Mouse (Mus musculus) spleen, adult 2 months (tissue): Measurements from ENCODE around the gene Hoxa13. TPM values are rescaled to one million over a fixed set of nuclear protein-coding genes. Genes with fewer than 3 reads are reported as not detected.
A peak's percentile ranks its signal among the peaks of the same experiment; 100 is the strongest.

Source experiments
- DNase-seq, 2 experiments: peaks; one replicate each; pipeline versions ENCODE4 v3.0.0 to v3.0.0-alpha.2; 2012 to 2021; ENCODE audit warnings: low spot score in 2 of 2, low read depth in 1 of 2
- H3K27ac ChIP-seq: fragments of 200-500 bp; 2 replicates; pipeline ENCODE4 v1.5.1; 2012; ENCODE audit warnings: low read length, inconsistent platforms; ENCODE audit not compliant: insufficient read depth
- H3K27me3 ChIP-seq: fragments of 200-500 bp; 2 replicates; pipeline ENCODE4 v1.6.1; 2012; ENCODE audit warnings: mild to moderate bottlenecking, moderate library complexity, low read length, inconsistent platforms; ENCODE audit not compliant: control insufficient read depth, insufficient read depth
- H3K36me3 ChIP-seq: fragments of 200-500 bp; 2 replicates; pipeline ENCODE4 v1.6.1; 2012; ENCODE audit warnings: mild to moderate bottlenecking, low read length, inconsistent platforms; ENCODE audit not compliant: control insufficient read depth, insufficient read depth
- H3K4me1 ChIP-seq: fragments of 200-500 bp; 2 replicates; pipeline ENCODE4 v1.6.1; 2011; ENCODE audit warnings: inconsistent platforms; ENCODE audit not compliant: control insufficient read depth, insufficient read depth, insufficient read length
- H3K4me3 ChIP-seq: fragments of 200-500 bp; 2 replicates; pipeline ENCODE4 v1.5.1; 2011; ENCODE audit warnings: mild to moderate bottlenecking, inconsistent platforms; ENCODE audit not compliant: insufficient read depth, insufficient read length; ENCODE audit errors: extremely low read depth
- CTCF ChIP-seq: fragments of 200-500 bp; IDR thresholded peaks from 2 replicates; pipeline ENCODE4 v1.5.1; 2011; ENCODE audit warnings: mild to moderate bottlenecking, inconsistent platforms; ENCODE audit not compliant: insufficient read depth, insufficient read length, insufficient replicate concordance; ENCODE audit errors: extremely low read depth
- POLR2A ChIP-seq: fragments of 200-500 bp; IDR thresholded peaks from 2 replicates; pipeline ENCODE4 v1.6.1; 2011; ENCODE audit warnings: low read depth, low read length, inconsistent platforms
- WGBS: fragments of 180-500 bp; shearing (Covaris S2); methylation state at CpG from one replicate; pipeline ENCODE4 v1.1.7; 2018; 5-methylcytosine and 5-hydroxymethylcytosine counted together
- polyA plus RNA-seq: library from polyadenylated mRNA; depleted of rRNA; stranded (reverse); fragments of >200 nt; gene quantifications from 2 replicates; pipeline ENCODE4 v1.2.3, GENCODE M21; 2012

Hoxa13 gene
- polyA plus RNA-seq, 1 experiment, result not detected

DNA sequence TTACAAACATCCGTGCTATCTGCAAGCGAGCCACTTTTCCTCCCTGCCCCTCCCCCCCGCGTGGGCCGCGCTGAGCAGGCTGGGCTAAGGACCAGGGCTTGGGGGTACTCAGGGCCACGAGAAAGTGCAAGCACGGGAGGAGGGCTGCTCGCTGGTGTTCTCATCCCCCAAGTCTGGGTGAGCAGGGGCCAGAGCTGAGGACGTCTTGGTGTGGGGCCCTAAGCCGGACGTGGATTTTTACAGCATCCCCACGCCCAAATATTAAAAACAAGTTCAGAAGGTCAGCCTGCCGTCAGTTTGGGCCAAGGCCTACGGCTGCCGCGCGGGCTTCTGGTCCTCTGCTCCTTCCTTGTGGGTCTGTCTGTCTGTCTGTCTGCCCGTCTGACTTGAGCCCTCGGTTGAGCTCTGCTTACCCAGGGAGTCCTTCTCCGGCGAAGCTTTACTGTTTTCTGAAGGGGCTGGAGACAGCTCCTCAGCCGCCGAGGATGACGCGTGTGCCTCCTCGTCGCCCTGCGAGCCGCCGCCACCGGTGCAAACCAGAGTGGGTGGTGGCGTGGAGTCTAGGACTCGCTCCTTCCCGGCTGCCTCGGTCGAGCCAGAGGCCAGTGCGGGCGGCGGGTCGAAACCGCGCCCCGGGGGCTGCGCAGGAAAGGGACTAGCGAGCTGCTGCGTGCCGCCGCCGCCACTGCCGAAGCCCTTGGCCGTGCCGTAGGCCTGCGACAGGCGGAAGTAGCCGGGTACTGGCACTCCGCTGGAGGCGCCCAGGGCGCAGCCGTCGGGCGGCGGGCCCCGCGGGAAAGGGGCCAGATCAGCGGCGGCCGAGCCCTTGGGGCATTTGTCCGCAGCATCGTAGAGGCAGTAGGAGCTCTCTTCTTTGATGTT, 26.9 kb downstream of the Hoxa13 start:
- Histone ChIP-seq H3K27me3 (peaks cover 50% of the 10 kb centered on the region), H3K36me3 (no peaks in the 10 kb centered on the region), H3K4me1 (peaks cover 20% of the 10 kb centered on the region), H3K27ac (no peak overlapping the region), H3K4me3 (no peak overlapping the region)
- 4% methylated on average over 70 of the region's 70 CpGs for WGBS
- no peak for DNase-seq
- no peak for TF ChIP-seq CTCF
- TF ChIP-seq POLR2A, result no peak

DNA sequence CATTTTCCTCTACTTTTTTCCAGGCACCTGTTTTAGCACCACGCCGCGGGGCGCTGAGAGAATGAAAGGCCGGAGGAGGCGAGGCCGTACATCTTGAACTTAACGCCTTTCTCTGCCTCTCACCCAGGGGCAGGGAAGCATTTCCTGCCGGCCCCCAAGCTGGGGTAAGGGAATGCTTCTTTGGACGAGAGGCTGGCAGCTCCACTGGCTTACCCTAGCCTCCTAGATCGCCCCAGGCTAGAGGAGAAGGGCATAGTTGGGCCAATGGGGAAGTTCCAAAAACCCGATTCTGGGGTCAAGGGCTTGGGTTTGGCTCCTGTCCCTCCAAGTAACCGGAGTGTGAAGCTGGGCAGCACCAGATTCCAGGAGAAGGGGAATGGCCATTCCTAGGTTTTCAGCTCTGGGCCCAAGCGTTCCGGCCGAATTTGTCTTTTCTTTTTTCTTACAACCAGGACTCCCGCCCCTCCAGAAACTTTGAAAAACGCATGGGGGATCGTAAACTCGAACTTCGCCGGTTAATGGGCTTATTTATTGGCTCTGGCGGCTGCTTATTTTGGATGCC, 27.6 kb downstream of the Hoxa13 start:
- Histone ChIP-seq H3K4me3 (no peak overlapping the region), H3K27me3 (peaks cover 50% of the 10 kb centered on the region), H3K36me3 (no peaks in the 10 kb centered on the region), H3K4me1 (peaks cover 20% of the 10 kb centered on the region), H3K27ac (no peak overlapping the region)
- TF ChIP-seq POLR2A, result no peak
- no peak for TF ChIP-seq CTCF
- WGBS, result 20% methylated on average over 23 of the region's 23 CpGs
- no peak for DNase-seq

DNA sequence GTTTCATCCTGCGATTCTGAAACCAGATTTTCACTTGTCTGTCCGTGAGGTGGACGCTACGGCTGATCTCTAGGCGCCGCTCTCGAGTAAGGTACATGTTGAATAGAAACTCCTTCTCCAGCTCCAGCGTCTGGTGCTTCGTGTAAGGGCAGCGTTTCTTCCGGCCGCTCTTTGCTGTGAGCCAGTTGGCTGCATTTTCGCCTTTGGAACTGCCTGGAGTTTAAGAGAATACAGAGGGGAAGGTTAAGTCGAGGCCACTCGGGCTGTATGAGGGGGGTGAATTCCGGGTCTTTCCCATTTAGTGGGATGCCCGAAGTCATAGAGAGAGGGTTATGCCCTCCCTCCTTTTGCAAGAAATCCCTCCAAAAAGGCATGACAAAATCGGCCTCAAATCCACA, 28.1 kb downstream of the Hoxa13 start:
- TF ChIP-seq POLR2A (no peak), CTCF (no peak)
- no peak for DNase-seq
- Histone ChIP-seq H3K4me3 (peak overlapping the region; percentile 5; the same call in 1 of the 2 replicates), H3K36me3 (no peaks in the 10 kb centered on the region), H3K4me1 (peaks cover 20% of the 10 kb centered on the region), H3K27ac (no peak overlapping the region), H3K27me3 (peaks cover 50% of the 10 kb centered on the region)
- WGBS, result 1% methylated on average over 18 of the region's 18 CpGs

DNA sequence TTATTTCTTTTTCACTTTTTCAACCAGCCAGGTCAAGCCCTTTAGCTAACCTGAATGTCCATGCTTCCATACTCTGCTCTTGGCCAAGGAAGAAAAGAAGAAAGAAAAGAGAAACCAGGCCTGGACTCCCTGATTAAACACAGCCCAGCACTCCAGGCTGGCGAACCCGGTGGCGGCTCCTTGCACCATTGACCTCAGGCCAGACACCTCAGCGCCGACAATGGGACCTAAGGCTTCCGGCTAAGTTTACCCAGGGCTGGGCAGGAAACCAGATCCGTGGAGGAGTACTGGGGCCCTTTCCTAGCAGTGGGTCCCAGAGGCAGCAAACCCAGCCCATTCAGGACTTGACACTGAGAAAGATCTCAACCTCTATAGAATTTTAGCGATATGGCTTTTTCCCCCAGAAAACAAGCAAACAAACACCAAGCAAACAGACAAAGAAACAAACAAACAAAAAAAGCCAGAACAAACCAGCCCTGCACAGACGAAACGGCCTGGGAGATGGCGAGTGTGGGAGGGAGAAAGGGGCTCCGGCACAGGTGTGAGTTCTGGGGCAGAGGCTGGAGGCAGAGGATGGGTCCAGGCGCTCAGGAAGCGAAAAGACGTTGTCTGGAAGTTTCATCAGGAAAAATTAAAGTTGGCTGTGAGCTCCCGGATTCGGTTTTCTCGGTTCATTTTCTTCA, 28.7 kb downstream of the Hoxa13 start:
- 5% methylated on average over 18 of the region's 18 CpGs for WGBS
- Histone ChIP-seq H3K4me1 (peaks cover 20% of the 10 kb centered on the region), H3K27ac (no peak overlapping the region), H3K36me3 (no peaks in the 10 kb centered on the region), H3K4me3 (peak overlapping the region; percentile 5; the same call in 1 of the 2 replicates), H3K27me3 (peaks cover 51% of the 10 kb centered on the region)
- no peak for DNase-seq
- no peak for TF ChIP-seq POLR2A
- no peak for TF ChIP-seq CTCF

DNA sequence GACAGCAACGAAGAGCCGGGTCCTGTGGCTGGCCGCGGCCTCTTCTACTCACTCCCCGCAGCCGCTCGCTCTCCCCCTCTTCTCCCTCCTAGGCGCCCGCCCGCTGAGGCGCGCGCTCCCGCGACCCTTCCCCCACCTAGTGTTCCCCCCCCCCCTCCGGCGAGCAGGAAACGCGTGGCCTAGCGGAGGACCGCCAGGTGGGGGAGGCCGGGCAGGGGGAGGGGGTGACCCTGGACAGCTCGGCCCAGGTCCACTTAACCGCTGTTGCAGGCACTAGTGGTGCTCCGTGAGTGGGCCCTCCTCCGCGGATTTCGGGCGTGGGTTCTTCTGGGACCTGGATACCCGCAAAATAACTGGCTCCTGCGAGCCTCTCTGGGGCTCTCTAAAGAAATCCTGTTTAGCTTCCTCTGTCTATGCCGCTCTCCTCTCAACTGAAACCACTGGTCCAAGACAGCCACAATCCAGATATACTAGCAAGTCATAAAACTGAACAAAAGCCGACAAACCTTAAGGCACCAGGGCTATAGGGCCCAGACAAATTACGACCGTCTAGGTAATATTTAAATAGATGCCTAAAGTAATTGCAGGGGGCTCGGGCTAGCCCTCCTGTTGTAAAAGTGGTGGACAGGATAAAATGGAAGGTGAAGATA, 30.0 kb downstream of the Hoxa13 start, which contains the start of gene Hoxa9:
Gene Hoxa9 (minus strand): TSS at position 574 of the 650 bp plus-strand sequence.
- no peak within 1 kb of the TSS for H3K4me3 ChIP-seq
- no peaks in the 10 kb centered on the region for H3K36me3 ChIP-seq
- H3K27ac ChIP-seq, result no peak within 1 kb of the TSS
- no peak for TF ChIP-seq CTCF
- TF ChIP-seq POLR2A, result no peak
- 4% methylated on average over 22 of the region's 36 CpGs for WGBS
- peaks cover 63% of the 10 kb centered on the region for H3K27me3 ChIP-seq
- no peak for DNase-seq
- peaks cover 24% of the 10 kb centered on the region for H3K4me1 ChIP-seq

DNA sequence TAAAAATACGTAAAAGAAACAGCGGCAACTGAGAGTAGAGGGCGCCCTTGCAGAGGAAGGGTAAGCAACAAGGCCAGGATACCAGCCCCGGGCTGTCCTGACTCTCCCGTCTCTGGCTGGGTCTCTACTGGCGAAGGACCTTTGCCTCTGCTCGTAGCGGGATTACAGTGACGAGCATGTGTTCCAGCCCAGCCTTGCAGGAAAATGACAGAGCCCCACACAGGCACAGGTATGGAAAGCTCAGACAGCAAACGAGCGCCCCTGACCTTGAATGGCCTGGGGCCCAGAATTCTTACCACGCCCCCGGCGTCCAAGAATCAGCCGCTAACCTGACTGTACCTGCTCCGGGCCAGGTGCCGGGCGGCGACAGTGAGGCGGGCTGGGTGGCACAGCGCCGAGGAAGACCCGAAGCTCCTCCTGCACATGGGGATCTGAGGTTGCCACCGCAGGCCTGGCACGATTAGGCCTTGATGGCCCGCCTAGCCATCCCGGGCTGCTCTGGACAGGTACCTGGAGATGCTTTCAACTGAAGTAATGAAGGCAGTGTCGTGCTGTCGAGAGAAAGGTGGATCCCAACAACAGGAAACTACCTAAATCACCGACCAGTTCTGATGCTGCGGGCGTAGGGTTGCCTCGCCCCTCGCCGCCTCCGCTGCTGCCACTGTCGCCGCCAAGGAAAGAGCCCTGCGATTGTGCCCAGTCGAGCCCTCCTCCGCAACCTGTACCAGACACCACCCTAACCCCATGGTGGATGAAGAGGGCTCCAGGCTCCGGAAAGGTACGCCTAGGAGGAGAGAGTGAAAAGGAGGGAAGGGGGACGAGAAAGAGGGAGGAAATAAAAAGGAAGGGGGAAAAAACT, 30.9 kb downstream of the Hoxa13 start:
- DNase-seq, result no peak

More for the DNA sequence above, 30.9 kb downstream of the Hoxa13 start:
- Histone ChIP-seq H3K27me3 (peaks cover 64% of the 10 kb centered on the region), H3K4me3 (no peak overlapping the region), H3K36me3 (no peaks in the 10 kb centered on the region), H3K27ac (no peak overlapping the region), H3K4me1 (peaks cover 25% of the 10 kb centered on the region)
- WGBS, result 3% methylated on average over 43 of the region's 44 CpGs
- TF ChIP-seq POLR2A (no peak), CTCF (no peak)
